Mouse (Mus musculus) frontal cortex, postnatal 10 days (tissue): ENCODE measurements around the gene Gm45716.

ENCODE experiments used
- DNase-seq, 2 experiments: peaks; one replicate each; pipeline ENCODE4 v3.0.0; 2022; ENCODE audit warnings: low spot score in 2 of 2, mixed read lengths in 1 of 2

Gene Gm45716

GRCm38 (mm10) chr11:90187441-90187840, at the start of gene Gm45716:
TSS of gene Gm45716 (plus strand) at chr11:90187683.
- no peak for DNase-seq

DNA sequence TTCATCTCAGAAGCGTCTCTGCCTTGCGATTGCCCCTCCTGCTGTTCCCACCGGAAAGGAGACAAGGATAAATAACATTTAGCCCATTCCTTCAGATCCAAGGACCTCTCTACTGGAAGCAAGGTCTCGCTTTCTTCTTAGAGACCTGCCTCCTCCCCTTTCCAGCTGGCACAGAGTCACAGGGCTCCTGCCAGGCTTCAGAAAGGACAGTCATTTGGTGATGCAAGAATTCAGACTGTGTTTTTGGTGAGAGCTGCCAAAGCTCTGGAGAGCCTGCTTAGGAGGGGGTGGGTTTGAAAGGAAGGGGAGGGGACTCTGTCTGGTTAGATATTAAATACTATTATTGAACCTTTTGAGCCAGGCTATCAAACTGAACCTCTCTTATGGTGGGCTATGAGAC, 45.1 kb upstream of the Gm45716 start:
- DNase-seq, result peak; percentile 45 to 48

GRCm38 (mm10) chr11:90142936-90143335, 44.5 kb upstream of the Gm45716 start:
- no peak for DNase-seq

GRCm38 (mm10) chr11:90146086-90146860, 41.2 kb upstream of the Gm45716 start:
- no peak for DNase-seq

DNA sequence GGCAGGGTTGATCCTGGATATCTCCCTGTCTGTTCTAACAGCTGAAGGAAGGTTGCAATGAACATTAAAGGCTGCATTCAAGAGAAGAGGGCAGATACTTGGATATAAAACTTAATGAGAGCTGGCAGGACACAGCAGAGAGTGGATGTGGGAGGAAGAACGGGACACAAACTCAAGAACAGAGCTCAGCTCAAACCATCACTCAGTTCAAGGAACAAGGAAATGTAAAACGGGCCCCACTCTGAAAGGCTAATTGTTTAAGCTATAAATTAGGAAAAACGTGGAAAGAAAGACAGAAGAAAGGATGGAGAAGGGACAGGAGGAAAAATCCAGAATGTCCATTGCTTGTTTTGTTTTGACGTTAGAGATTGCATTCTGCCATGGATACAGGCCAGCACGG, 32.4 kb upstream of the Gm45716 start:
- DNase-seq, result no peak

GRCm38 (mm10) chr11:90155466-90155865, 32.0 kb upstream of the Gm45716 start:
- DNase-seq, result no peak

- no peak for DNase-seq
These were observed 19.7 kb upstream of the Gm45716 start for GRCm38 (mm10) chr11:90167771-90168170.

DNA sequence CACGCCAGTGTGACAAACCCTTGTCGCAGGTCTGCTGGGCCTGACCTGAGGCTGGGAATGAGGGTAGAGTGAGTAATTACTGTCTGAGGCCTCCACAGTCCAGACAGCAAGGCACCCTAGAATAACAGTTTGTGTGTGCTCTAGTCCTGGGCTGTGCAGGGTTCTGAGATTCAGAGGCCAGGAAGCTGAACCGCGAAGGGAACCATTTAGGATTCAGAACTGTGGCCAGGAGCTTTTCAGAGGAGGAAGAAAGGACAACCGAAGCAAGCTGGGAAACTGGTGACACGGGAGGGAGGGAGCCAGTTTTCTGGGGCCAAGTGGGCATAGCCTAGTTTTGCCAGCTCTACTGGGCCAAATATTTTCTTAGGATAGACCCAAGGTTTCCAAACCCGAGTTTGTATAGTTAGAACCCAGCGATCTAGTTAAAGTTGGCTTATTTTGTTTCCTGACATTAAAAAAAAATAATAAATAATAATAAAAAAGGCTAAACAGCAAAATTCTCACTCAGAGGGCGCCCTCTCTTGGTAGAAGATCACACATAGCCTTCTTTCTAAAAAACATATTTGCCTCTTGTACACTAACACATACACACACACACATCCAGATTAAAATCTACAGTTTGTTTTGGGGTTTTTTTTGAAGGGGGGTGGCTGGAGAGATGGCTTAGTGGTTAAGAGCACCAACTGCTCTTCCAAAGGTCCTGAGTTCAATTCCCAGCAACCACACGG, 19.0 kb upstream of the Gm45716 start:
- DNase-seq, result peak in 1 of 2 experiments; percentile 20

DNA sequence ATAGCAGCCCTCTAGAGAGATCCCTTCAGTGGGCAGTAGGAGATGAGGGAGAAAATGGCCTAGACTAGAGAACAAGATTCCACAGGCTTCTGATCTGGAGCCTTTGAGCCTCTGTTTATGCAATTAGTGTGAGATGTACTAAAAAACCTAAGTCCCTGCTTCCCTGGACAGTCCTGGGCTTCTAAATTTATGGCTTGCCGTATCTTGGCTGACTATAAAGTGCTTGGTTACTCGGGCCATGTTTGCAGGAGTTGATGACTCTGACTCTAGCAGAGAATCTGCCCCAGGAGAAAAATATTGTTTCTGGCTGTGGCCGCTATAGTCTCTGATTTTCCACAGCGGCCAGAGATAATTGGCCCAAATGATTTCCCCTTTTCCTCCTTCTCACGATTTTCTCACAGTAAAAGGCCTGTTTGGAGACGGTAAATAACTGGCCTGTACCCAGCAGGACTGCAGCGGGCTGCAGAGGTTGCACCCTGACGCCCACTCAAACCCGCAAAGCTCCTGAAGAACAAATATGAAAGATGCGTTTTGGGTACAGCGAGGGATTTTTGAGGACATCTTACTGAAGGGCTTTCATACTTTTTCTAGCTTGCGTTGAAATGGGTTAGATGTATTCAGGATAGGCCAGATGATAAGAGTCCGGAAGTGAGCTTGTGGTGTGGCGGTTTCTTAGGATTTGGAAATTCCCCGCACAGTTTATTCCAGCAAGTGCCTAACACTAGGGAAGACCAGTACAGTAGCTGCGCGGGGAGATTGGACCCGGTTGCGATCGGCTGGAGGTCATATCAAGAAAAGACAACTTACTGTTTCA, 18.1 kb upstream of the Gm45716 start:
- DNase-seq, result no peak

DNA sequence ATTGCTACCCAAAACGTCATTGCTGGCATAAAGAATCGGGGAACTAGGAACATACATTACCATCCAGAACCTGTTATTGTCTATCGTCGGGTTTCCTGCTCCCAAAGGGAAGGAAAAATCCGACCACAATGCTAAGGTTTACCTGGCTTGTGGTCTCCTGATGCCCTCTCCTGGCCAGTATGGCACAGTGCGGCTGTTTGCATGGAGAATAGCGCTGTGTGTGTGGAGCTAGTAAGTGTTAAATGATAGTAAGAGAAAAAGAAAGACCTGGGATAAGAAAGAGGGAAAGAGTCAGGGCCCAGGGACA, 17.5 kb upstream of the Gm45716 start:
- DNase-seq, result peak in 1 of 2 experiments; percentile 59

DNA sequence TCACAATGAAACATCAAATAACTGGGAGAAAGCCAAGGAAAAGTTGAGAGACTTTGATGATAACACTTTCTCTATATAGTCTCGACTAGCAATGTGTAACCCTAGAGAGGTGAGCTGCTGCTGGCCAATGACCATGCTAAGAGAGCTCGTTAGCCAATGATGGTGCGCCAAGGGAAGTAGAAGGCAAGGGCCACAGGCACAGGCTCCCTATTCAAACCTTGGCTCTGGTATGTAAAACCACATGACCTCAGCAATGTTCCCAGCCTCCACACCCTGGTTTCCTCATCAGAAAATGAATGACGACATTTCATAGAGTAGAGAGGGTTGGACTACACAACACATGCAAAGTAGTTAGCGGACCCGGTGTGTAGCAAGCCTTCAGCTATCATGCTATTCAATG, 15.2 kb upstream of the Gm45716 start:
- no peak for DNase-seq

GRCm38 (mm10) chr11:90175634-90176300, 11.7 kb upstream of the Gm45716 start:
- DNase-seq, result peak in 1 of 2 experiments; percentile 29

DNA sequence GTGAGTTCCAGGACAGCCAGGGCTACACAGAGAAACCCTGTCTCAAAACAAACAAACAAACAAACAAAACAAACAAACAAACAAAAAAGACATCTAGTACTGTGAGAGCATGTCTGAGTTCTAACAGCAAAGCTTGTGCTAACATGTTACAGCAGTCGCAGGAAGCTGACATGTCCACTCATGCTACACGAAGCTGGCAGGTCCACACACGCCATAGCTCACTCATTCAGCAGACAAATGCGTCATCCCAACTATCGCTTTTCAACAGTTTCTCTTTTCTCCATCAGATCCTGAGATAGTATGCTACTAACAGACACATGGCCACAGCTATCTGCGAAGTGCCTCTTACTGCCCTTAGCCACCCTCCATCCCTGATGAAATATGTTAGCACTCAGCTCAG, 10.1 kb upstream of the Gm45716 start:
- DNase-seq, result no peak

DNA sequence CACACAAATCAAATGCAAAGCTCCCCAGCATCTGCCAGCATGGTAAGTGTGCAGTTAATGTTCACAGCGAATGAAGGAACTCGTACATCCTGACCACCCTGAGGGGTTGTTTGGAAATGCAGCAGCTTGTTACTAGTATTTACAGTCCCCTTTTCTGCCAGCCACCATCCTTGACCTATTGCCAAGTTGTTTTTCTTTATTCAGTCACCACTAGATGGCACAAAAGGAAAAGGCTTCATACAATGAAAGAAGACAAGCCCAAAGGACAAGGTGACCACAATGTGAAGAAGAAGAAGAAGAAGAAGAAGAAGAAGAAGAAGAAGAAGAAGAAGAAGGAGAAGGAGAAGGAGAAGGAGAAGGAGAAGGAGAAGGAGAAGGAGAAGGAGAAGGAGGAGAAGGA, 4.1 kb upstream of the Gm45716 start:
- DNase-seq, result no peak

DNA sequence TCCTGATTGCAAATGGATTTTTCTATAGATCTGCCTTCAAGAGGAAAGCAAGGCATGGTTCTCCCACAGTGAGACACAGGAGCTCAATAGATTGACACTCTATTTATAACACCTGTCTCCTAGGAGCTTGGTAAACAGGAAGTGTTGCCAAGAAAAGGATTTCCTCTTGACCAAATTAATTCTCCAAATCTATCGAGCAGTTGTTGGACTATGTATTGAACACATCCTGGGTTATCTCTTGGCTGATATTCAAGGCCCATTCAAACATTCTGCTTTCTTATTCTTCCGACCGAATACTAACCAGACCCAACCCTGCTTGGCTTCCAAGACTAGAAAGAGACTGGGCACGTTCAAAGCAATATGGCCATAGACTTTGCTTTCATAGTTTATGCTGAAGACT, 2.7 kb upstream of the Gm45716 start:
- DNase-seq, result no peak

DNA sequence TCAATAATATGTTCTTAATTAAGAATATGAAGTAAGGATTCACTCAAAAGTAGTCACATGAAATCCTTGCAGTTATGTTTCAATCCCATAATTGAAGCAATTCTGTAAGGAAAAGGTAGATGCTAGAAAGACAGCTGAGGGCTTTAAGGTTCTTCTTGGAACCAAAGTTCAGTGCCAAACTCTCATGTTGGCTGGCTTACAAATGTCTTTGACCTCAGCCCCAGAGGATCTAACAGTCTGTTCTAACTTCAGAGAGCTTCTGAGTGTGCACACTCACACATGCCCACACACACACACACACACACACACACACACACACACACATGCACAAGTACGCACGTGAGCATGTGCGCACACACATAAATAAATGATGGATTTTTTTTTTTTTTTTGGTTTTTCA, 2.7 kb downstream of the Gm45716 start:
- no peak for DNase-seq

- DNase-seq, result no peak
These were observed 7.5 kb downstream of the Gm45716 start for GRCm38 (mm10) chr11:90194946-90195345.

GRCm38 (mm10) chr11:90195756-90196520, 8.5 kb downstream of the Gm45716 start:
- no peak for DNase-seq

GRCm38 (mm10) chr11:90196521-90197215, 9.2 kb downstream of the Gm45716 start:
- DNase-seq, result no peak

DNA sequence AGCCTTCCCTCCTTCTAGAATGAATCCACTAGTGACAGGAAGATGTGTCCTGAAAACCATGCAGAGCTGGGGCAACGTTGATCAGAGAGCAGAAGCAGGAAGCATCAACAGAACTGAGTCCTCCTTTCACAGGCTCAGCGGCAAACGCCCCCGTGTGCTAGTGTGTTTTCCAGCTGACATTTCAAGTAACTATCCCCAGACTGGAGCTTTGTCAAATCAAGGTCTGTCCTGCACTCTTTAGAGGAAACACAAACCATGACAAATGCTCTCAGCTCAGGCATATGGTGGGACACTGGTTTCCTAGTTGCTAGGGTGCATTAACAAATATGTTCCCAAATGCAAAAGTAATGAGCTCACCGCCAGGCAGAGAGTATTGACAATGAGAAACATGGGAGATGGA, 10.6 kb downstream of the Gm45716 start:
- DNase-seq, result no peak

GRCm38 (mm10) chr11:90200826-90201225, 13.3 kb downstream of the Gm45716 start:
- DNase-seq, result no peak
